Mouse (Mus musculus) thymus, postnatal 36 days (tissue): ENCODE measurements around the gene Hspa12b.

Experiments
- DNase-seq, 2 experiments: peaks; one replicate each; pipeline ENCODE4 v3.0.0; 2022; ENCODE audit warnings: mixed read lengths in 2 of 2

The Hspa12b gene

GRCm38 (mm10) chr2:131186771-131187601 is 59.9 kb downstream of the Hspa12b start, which contains the start of the genes Cdc25b and Spef1:
Gene Cdc25b, plus strand, starts transcription at chr2:131186949.
Gene Spef1, minus strand, starts transcription at chr2:131187282.
- peak; percentile 85 to 86 for DNase-seq

DNA sequence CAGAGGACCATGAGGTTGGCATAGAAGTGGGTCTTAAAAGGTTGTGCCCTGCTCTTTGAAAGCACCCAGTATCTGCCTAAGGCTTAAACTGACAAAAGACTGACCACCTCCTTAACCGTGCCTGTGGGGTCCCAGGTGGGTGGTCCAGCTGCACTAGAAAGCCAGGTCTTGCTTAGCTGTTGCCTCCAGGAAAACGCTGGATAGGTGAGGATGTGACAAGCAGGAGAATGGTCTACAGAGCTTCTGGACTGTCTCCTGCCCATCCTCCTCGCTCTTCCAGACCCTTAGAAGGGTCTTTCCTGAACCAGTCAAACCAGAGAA is 60.5 kb downstream of the Hspa12b start:
- DNase-seq = no peak

DNA sequence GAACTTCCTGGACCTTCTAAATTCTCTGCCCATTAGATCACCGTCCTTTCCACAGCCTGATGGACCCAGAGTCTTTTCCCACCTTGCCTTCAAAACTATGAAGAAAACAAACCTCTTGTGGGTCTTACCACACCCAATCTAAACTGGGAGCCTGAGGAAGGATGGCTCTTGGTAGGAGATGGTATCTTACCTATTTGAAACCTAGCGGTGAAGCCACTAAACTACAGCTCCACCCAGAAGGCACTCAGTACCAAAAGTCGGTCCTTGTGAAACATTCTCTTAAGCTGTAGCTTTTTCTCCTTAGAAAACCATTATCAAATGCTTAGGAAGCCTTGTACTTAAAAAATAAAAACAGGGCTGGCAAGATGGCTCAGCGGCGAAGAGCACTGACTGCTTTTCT is 61.2 kb downstream of the Hspa12b start:
- DNase-seq = no peak

DNA sequence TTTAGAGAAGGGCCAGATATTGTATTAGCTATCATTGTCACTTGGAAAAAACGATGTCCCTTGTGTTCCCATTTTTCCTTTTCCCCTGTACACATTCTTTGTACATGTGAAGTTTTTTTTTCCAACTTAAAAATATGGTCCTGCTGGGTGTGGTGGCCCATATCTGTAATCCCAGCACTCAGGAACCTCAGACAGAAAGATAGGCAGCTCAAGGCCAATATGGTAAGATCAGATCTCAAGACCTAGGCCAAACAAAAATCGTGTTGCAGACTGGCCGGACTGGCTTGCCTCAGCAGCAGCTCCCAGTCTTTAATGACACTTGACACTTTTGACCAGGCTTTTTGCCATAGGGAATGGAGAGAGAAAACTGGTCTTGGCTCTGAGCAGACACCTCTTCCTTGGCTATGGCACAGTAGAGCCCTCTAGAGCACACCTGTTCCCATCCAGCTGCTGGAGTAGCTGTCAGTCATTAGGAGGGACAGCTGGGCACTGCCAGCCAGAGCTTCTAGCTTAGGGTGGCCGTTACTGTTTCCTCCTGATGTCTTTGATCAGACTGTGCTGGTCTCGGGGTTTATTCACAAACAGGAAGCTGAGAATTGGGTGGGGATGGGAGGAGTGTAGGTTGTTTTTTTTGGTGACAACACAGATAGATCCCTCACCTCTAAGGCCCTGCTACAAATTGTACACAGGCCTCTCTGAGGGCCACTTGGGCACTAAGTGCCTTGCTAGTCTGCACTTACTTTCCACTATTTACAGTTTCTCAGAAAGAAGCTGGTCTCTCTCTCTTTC is 62.6 kb downstream of the Hspa12b start:
- DNase-seq = peak in 1 of 2 experiments; percentile 24

DNA sequence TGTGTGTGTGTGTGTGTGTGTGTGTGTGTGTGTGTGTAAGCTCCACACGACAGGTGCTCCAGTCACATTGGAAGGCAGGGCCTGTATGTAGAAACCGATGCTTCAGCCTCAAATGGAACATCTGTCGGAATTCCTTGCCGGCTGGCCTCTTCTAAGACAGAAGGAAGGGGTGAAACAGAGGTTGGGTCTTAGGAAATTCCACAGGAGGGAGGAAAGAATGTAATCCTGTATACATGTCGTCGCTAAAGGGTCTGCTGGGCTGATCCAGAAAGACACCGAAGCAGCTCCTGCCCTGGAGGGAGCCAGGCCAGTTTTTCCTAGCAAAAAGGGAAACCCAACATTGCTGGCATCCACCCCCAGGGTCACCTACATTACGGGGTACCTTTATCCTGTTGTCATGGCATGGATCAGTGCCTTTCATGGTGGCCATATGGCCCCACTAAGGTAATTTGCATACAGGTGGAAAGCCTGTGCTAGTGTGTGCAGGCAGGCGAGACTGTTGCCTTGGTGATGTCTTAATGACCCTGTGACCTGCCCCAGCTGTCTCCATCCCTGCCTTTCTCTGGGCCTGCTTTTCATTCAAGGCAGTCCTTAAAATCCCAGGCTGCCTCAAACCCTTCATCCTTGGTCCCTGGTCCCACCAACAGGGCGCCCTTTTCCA is 63.4 kb downstream of the Hspa12b start:
- DNase-seq = peak in 1 of 2 experiments; percentile 13

- peak in 1 of 2 experiments; percentile 12 for DNase-seq
Measured at GRCm38 (mm10) chr2:131191005-131191390, 63.9 kb downstream of the Hspa12b start.
